Mouse (Mus musculus): ENCODE results near the gene Papss2. TPM values are rescaled to one million over a fixed set of nuclear protein-coding genes. Genes with fewer than 3 reads are reported as not detected.
"Not testable (repeated sequence)": the region's sequence is repeated elsewhere in the genome, so short reads cannot be mapped to it uniquely, and the experiment has no call there.

The Papss2 gene
- total RNA-seq, 2 experiments from 2014 or later: 2.0 to 2.9 TPM

DNA sequence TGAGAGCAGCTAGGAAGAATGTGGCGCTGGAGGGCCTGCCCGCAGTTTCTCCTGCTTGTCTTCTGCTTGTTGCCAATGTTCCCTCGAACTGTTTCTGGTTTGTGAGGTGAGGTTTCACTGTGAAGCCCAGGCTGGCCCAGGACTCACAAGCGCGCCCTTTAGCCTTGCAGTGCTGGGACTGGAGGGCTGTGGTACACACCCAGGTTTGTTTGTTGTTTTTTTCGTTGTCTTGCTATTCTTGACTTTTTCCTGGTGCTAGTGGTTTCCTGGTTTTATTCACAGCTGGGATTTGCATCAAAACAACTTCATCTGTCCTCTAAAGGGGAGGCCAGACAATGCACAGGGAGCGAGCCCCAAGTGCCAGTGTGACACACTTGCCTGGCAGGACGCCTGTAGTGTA lies 39.3 kb downstream of the Papss2 start:
- no peak for ATAC-seq (replicated peaks; ENCODE audit: low FRiP score, poor library complexity, severe bottlenecking)

DNA sequence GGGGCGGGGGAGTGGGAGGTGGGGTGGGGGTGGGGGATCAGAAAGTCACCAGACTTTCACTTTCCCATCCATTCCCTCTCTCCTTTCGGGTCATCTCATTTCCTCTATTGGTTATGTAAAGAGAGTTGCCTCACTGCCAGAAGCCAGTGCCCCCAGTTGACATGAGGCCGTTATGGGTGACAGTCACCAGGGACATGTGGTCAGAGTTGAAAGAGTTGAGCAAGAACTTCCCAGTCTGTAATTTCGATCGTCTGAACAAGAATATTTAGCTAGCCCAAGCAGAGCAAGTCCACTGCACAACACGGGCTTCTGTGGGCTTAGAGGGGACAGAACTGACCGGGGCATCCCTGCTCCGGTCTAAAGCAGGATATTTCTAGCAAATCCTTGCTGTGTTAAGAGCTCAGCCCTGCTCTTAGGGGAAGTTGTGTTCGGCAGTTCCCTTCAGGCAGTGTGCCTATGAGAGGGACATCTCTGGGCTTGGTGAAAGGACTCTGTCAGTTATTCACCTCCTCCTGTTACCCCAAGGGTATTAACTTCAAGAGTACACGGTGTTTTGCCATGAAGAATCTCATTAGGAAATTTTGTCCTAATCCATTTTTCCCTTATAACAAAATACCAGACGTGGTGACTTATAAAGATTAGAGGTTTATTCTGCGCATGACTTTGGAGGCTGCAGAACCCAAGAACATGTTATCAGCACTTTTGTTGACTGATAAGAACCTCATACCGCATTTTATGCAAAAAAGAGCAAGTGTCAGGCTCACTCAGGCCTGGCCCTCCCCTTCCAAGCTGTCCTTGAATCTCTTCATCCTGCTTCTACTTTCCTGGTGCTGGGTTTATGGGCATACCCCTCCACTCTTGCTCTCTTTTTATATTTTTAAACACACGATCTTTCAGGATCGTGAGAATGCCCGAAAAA lies 42.0 kb downstream of the Papss2 start:
- no peak for ATAC-seq (replicated peaks; ENCODE audit: low FRiP score, poor library complexity, severe bottlenecking)

DNA sequence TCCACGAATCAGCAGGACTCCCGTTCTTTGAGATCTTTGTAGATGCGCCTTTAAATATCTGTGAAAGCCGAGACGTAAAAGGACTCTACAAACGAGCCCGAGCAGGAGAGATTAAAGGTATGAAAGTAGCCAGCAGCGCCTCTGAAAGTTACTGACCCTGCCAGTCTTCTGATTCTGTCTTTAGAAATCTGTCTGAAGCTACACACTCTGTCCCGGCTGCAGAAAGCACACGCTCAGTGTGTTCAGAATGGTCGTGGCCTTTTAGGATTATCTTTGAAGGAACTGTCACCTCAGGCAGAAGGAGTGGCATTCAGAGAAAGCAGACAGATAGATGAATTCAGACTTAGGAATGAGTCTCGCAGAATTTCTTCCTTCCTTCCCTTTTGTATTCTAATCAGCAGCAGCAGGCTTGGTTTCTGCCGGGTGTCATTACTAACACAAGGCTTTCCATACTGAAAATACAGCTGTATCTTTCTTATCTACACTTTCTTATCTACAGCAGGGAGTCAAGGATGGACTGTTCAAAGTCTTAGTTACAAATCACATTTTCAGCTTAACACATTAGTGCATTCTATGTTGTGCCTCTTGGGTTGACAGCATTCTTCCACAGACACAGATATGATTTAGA lies 42.8 kb downstream of the Papss2 start:
- no peak for ATAC-seq (replicated peaks; ENCODE audit: low FRiP score, poor library complexity, severe bottlenecking)

GRCm38 (mm10) chr19:32641535-32641934 lies 45.9 kb downstream of the Papss2 start:
- ATAC-seq (replicated peaks; ENCODE audit: low FRiP score, poor library complexity, severe bottlenecking): no peak

DNA sequence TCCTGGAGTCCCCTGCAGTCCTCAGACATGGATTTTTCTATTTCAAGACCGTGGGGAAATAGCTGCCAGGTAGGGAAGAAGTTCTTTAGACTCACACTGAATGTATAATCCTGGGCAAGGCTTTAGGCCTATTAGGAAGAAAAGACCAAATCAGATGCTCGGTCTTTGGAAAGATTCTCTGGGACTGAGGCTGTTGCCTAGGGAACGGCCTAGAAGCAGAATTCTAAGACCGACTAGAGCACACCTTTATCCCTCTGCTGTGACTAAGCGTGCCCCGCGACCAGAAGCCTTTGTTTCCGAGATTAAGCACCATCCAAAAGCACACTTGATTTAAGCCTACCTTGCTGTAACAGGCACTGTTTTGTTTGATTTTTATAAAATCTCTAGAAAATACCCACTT lies 46.4 kb downstream of the Papss2 start:
- ATAC-seq (replicated peaks; ENCODE audit: low FRiP score, poor library complexity, severe bottlenecking): no peak

DNA sequence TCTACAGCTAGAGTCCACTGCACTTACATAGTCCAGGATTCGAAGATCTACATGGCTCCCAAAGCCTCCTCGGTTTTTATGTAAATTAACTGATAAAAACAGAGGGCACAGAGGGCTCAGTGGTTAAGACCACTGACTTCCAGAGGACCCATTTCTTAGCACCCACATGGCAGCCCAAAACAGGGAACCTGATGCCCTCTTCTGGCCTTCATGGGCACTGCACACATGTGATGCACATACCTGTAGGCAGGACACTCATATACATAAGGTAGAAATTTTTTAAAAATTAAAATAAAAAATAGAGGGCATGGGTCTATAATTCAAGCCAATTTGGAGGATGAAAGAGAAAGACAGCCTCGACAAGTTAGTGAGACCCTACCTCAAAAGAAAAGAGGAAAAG lies 48.1 kb downstream of the Papss2 start:
- ATAC-seq (replicated peaks; ENCODE audit: low FRiP score, poor library complexity, severe bottlenecking): no peak

GRCm38 (mm10) chr19:32645939-32646338 lies 50.3 kb downstream of the Papss2 start:
- no peak for ATAC-seq (replicated peaks; ENCODE audit: low FRiP score, poor library complexity, severe bottlenecking)

DNA sequence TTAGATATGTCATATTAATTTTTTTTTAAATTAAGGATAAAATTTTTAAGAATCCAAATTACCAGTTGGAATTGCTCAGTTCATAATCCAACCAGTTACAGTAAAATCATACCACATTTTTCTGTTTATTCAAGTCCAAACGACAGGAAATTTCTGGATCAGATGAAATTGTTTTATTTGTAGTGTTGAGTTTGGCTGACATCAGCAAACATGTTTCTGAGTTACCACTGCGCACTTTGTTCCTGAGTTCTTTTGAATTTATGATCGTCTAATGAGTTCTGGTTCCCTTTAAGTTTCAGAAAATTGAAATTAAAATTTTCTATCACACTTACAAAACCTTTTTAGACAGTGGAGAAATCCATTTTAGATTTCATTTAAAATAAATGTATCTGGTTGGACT lies 50.8 kb downstream of the Papss2 start:
- no peak for ATAC-seq (replicated peaks; ENCODE audit: low FRiP score, poor library complexity, severe bottlenecking)

DNA sequence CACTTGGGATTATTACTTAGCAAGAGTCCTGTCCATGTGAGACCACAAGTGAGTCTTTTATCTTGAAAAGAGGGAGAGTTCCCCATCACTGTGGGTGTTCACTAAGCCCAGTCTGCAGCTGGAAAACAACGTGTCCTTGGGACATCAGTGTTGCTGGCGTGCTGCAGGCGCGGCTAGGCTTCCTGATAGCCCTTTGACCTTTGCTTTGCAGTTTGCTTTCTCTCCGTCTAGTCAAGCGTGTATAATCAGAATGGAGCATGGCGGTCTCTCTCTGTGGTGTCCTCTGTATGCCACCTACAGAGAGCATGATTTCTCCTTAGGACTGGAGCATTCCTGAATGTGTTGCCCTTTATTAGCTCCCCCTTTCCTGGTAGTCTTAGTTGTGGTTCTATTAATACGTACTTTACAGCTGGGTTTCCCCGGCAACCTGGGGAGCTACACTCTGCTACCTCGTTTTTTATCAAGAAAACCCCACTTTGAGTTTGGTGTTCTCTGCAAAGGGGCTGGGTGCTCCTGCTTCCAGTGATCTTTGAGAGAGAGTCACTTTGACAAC lies 52.5 kb downstream of the Papss2 start:
- ATAC-seq (replicated peaks; ENCODE audit: low FRiP score, poor library complexity, severe bottlenecking): no peak

DNA sequence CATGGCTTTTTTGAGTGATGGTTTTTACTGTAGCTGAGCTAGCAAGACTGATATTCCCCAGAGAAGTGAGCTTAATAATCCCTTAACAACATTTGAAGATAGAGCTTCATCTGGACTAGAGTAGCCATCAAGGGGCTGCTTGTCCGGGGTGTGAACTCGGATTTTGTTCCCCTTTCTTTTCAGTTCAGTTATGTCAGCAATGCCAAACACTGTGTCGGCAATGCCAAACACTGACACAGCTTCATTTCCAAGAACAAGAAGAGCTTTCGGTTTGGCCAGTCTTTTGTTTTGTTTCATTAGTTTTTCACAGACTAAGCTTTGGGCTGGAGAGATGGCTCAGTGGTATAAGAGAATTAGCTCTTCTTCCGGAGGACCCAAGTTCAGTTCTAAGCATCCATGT lies 55.5 kb downstream of the Papss2 start:
- ATAC-seq (replicated peaks; ENCODE audit: low FRiP score, poor library complexity, severe bottlenecking): no peak

DNA sequence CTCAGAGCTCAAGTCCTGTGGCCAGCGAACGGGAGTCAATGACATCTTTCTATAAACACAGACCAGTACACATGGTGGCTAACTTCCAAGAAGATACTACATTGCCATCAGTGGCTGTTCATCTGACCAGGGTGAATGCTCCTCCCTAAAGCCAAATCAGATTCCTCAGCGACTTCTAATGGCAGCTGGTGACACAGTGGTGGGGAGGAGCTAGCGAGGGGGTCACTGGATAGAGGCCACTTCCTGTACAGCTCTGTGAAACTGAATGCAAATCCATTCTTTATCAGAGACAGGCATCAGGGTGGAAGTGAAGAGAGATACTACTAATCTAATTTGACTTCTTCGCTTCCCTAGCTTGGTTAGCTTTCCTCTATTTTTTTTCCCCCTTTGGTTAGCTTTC lies 57.5 kb downstream of the Papss2 start:
- ATAC-seq (replicated peaks; ENCODE audit: low FRiP score, poor library complexity, severe bottlenecking): no peak

DNA sequence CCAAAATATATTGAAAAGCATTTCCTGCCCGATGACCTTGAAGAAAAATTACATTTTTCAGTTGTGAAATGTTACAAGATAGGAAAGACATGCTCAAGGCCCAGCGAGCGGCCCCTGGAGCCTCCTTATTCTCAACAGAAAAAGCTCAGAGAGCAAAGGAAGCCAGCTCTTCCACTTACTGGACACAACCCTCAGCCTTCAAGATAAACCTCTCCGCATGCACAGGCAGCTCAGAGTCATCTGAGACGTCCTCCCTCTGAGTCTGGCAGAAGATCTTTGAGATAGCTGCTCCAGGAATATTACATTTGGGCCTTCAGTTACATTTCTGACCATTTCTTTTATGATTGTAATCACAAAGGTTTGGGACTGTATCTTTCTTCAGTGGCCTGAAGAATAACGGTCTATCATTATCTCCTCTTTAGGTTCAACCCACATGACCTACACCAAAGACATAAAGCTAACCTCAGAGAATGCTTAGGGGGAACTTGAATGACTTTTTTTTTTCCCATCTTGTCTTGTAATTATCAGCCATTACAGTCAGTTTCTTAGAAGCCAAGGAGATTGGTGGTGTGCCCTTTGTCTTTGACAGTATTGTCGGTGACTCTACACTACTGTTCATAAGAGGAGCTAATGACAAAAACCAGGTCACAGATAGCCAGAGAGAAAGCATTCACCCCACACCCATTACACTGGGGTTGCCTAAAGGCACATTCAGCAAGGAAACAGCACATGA lies 58.2 kb downstream of the Papss2 start:
- ATAC-seq (replicated peaks; ENCODE audit: low FRiP score, poor library complexity, severe bottlenecking): no peak

GRCm38 (mm10) chr19:32659346-32659745 lies 63.8 kb downstream of the Papss2 start:
- no peak for ATAC-seq (replicated peaks; ENCODE audit: low FRiP score, poor library complexity, severe bottlenecking)

- no peak for ATAC-seq (replicated peaks; ENCODE audit: low FRiP score, poor library complexity, severe bottlenecking)
Observed at GRCm38 (mm10) chr19:32662936-32663335, 67.3 kb downstream of the Papss2 start.

DNA sequence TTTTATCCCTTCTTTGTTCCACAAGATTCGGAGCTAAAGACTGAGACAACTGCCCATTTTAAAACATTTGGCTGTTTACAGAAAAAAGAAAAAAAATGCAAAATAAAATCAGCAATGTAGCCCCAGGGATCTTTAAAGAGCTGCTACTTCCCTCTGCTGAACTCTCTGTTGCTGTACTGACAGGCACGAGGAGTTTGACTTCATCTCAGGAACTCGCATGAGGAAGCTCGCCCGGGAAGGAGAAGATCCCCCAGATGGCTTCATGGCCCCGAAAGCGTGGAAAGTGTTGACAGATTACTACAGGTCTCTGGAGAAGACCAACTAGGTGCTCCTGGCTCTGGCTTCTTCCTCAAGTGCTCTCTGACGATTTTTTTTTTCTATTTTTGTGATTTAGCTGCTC lies 69.7 kb downstream of the Papss2 start:
- no peak for ATAC-seq (replicated peaks; ENCODE audit: low FRiP score, poor library complexity, severe bottlenecking)

DNA sequence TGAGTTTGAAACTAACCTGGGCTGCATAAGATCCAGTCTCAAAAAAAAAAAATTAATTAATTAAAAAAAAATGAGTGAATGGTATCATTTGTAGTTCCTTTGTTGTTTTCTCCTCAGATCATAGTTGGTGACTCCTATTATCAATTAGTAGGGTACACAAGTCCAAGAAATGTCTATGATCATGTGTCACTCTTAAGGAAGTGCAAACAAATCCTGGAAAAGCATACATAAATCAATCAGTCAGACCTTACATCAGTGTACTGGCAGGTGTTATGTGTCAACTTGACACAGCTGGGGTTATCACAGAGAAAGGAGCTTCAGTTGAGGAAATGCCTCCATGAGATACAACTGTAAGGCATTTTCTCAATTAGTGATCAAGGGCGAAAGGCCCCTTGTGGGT lies 72.2 kb downstream of the Papss2 start:
- not testable (repeated sequence) for ATAC-seq (replicated peaks; ENCODE audit: low FRiP score, poor library complexity, severe bottlenecking)

DNA sequence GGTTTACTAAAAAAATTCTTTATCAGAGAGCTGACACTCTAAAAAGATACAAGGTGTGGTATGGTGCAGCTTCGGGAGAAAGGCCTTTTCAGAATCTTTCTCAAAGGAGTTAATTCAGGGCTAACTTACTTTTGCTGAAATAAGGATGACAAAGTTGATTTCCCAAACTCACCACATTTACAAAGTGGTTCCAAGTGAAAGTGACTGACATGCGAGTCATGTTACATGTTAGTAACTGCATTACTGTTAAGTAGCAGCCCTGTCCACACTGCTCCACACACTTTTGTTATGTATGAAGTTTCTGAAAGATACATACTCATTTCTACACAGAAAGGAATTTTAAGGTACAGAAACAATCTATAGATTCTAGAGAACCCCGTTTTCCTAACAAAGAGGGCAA lies 80.2 kb downstream of the Papss2 start:
- ATAC-seq (replicated peaks; ENCODE audit: low FRiP score, poor library complexity, severe bottlenecking): no peak

- peak; percentile 39; the same call in 1 of the 2 replicates for ATAC-seq (replicated peaks; ENCODE audit: low FRiP score, poor library complexity, severe bottlenecking)
Observed at GRCm38 (mm10) chr19:32680894-32681293, 85.3 kb downstream of the Papss2 start.

- ATAC-seq (replicated peaks; ENCODE audit: low FRiP score, poor library complexity, severe bottlenecking): no peak
Observed at GRCm38 (mm10) chr19:32683081-32683480, 87.5 kb downstream of the Papss2 start.

DNA sequence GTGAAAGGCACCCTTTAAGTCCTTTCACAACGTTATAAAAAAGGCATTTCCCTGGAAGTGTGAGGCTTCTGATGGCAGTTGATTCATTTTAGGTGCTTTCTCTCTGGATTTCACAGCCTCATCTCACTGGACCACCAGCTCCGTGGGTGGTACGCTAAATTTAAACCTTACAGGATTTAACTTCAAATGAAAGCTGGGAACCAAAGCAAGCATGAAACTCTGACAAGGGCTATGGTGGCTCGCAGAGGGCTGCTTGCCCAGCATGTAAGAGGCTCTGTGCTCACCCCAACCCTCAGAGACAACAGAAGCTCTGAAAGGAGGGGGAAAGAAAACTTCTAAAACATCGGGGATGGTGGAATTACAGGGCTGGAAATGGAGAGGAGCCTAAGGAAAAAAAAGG lies 92.1 kb downstream of the Papss2 start:
- ATAC-seq (replicated peaks; ENCODE audit: low FRiP score, poor library complexity, severe bottlenecking): no peak
